Mouse (Mus musculus) megakaryocyte, embryonic 14.5 days (primary cell): ENCODE data around the gene Rasgrp1.

Source experiments
- FLI1 ChIP-seq: IDR thresholded peaks from 2 replicates; pipeline ENCODE4 v1.6.1; 2012; ENCODE audit warnings: low read length, inconsistent platforms, mixed read lengths
- GATA1 ChIP-seq: IDR thresholded peaks from 3 replicates; pipeline ENCODE4 v1.6.1; 2012; ENCODE audit warnings: mixed read lengths, low read length, inconsistent platforms, borderline replicate concordance

GRCm38 (mm10) chr2:117342090-117342546 is 683 bp downstream of the Rasgrp1 start:
- no peak for TF ChIP-seq GATA1
- no peak for TF ChIP-seq FLI1
